Mouse (Mus musculus) brown adipose tissue, adult 24 weeks (tissue): ENCODE measurements around the gene Rad51ap2. TPM values are rescaled to one million over a fixed set of nuclear protein-coding genes. Genes with fewer than 3 reads are reported as not detected.

Experiments
- H3K27ac ChIP-seq: fragments of 200-500 bp; replicated peaks from 2 replicates; pipeline ENCODE4 v1.5.1; 2012; ENCODE audit warnings: low read depth, mild to moderate bottlenecking, low read length
- H3K4me1 ChIP-seq: fragments of 200-500 bp; 2 replicates; pipeline ENCODE4 v1.6.1; 2012; ENCODE audit warnings: low read length, mixed read lengths; ENCODE audit not compliant: control insufficient read depth, insufficient read depth, insufficient read length
- H3K4me3 ChIP-seq: fragments of 200-500 bp; 2 replicates; pipeline ENCODE4 v1.5.1; 2012; ENCODE audit warnings: low read depth, mild to moderate bottlenecking, low read length, moderate library complexity; ENCODE audit not compliant: insufficient read depth
- polyA plus RNA-seq: library from polyadenylated mRNA; stranded (reverse); fragments of >200 nt; gene quantifications from 2 replicates; pipeline ENCODE4 v1.2.4, GENCODE M21; 2012; ENCODE audit not compliant: missing spikeins, insufficient read depth, insufficient read length

Gene Rad51ap2
- polyA plus RNA-seq: not detected in 2 replicates

DNA sequence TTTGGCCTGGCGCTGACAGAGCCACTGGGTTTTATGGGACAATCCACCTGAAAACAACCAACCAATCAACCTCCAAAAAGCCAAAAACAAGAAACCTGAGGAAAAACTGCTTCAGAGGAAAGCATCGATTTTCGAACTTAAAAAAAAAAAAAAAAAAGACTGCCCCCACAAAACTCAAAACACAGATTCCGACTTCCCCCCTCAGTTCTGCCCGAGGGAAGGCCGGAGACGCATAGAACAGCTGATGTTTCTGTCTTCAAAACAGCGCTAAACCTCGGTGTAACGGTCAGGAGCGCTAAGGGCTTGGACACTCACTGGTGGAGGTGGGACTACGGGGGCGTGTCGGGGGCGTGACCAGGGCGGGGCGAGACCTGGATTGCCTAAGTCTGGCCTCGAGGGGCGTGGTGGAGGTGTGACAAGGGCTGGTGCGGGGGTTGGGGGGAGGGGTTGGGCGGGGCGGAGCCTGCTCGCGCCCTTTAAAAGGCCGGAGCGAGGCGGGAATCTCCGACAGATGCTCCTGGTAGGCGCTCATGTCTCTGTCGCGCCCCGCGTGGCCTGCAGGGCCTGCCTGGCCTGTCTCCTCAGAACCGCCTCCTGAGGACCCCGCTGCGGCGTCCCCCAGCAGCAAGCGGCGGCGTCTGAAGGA lies at the start of gene Rad51ap2:
TSS of gene Rad51ap2 (plus strand) at position 531 of the 646 bp plus-strand sequence.
- peak within 1 kb of the TSS; percentile 38 for H3K4me3 ChIP-seq

DNA sequence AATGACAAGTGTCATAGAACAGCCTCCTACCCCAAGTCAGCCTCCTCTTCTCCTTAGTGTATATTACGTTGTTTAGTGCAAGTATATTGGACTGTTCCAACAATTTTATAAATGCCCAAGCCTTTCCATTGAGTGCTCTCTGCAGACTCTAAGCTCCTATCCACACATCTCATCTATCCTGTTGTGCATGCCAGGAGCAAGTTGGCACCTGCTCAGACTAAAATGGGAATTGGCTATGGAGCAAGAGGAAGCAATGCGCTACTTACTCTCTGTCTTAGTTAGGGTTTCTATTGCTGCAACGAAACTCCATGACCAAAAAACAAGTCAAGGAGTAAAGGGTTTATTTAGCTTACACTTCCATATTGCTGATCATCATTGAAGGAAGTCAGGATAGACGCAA lies 48.2 kb upstream of the Rad51ap2 start:
- Histone ChIP-seq H3K4me1 (no peaks in the 10 kb centered on the region), H3K27ac (no peak overlapping the region), H3K4me3 (no peak overlapping the region)

More for the DNA sequence above, at the start of gene Rad51ap2:
- Histone ChIP-seq H3K4me1 (no peaks in the 10 kb centered on the region), H3K27ac (no peak within 1 kb of the TSS)

DNA sequence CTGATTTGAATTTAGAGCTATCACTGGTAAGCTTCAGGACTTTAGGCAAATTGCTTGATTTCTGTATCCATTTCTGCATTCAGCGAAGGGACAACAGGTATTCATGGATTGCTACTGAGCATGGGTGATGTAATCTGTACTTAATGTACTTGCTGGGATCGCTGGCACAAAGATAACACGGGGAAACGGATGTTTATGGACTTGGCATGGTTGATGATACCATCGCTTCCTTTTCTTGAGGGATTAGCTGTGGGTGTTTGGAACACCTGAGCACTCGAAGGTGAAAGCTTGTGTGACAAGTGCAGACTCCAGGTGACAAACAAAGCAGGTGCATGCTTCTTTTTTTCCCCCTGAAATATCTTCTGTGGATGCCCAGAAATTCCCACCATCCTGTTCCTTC lies 37.8 kb upstream of the Rad51ap2 start:
- Histone ChIP-seq H3K4me3 (no peak overlapping the region), H3K4me1 (no peaks in the 10 kb centered on the region), H3K27ac (no peak overlapping the region)

DNA sequence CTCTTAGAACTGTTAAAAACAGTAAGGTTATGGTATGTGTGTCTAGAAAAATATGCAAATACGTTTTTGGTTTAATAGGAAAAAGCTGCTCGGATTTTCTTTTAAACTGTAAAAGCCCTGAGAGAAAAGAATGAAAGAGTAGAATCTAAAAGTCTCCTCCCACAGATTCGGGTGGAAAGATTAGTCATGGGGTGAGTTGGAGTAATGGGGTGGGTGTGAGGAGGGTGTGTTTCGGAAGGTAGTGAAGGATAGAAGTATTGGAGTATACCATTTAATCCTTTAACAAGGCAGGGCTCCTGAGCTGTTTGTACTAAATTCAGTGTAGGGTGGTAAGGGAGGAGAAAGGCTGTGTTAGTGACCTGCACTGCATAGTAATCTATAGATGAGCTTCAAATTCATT lies 28.5 kb upstream of the Rad51ap2 start:
- Histone ChIP-seq H3K4me3 (no peak overlapping the region), H3K27ac (no peak overlapping the region), H3K4me1 (no peaks in the 10 kb centered on the region)

DNA sequence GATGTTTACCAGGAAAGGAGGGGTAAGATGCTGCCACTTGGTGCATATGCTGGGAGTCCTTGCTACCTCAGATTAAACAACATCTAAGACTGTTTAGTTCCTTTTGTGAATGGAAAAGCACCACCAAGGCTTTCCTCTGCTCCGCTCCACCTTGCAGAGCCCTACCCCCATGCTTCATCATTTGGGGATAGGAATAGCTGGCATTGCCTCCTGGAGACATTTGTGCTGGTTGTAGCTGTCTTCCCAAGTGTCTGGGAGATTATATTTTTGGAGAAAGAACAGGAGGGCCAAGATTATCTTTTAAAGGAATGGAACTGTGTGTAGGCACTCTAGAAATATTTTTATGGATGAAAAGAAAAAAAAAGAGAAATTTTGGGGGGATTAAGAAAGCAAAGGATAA lies 22.8 kb upstream of the Rad51ap2 start:
- Histone ChIP-seq H3K27ac (no peak overlapping the region), H3K4me1 (no peaks in the 10 kb centered on the region), H3K4me3 (no peak overlapping the region)

DNA sequence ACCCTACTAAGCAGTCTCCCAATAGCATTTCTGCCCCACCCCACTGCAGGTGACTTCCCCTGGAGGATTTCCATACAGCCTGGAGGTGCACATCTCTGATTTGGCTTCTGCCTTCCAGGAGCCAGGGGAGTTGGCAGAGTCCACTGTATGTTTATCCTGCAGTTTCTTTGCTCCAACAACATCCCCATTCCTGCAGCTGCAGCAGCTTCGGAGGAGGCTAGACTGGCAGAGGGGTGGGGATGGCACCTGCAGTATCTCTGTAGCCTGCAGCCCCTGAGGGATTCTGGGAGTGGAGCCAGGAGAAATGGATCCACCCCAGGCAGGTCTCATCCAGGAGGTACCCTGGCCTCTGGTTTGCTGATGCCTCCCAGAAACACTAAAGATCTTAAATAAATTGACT lies 22.2 kb upstream of the Rad51ap2 start:
- no peak overlapping the region for H3K4me3 ChIP-seq
- no peak overlapping the region for H3K27ac ChIP-seq
- H3K4me1 ChIP-seq: no peaks in the 10 kb centered on the region

DNA sequence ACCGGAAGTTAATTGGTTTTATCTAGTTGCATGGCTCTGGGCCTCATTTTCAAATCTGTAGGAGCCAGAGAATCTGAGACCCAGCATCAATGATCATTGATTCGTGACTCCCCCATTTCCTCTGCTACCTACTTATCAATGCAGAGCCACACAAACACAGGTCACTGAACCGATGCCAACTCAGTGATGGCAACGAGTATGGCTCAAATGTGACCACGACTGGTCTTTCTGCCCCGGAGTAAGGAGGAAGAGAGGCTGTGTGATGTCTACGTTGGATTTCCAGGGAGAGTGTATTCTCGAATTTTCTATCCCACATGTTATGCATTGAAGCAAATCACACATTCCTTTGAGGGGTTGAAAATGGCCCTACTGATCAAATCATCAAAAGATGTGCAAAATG lies 21.4 kb upstream of the Rad51ap2 start:
- H3K4me1 ChIP-seq: no peaks in the 10 kb centered on the region
- H3K4me3 ChIP-seq: no peak overlapping the region
- no peak overlapping the region for H3K27ac ChIP-seq

DNA sequence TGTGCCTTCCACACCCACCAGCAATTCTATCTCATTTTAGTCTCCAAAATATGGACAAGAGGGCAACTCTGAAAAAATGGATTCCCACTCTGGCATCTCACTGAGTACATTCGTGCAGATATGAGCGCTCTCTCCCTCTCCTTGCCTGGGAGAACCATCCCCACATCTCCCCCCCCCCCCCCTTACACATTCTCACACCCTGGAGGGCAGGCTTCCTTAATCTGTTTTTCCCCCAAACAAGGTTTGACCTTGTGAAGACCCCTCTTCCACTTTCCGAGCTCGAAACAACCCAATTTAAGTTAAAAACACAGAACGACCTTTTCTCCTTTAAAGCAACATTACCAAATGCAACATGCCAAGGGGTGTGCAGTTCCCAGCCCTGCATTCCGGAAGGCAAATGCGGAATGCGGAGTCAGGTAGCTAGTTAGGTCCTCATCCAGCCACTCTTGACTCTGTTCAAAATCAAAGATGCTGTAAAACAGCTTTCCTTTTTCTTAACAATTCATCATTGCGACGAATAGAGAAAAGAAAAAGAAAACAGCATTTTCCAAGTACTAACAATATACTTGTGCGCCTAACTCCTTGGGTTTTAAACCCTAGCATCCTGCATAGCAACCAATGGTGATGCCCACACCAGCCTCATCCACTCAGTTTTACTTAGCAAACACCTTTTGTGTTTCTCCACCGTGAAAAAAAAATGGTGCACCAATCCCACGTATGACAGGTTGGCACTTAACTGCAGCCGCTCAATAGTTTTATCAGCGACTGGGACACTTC lies 20.4 kb upstream of the Rad51ap2 start:
- Histone ChIP-seq H3K27ac (no peak overlapping the region), H3K4me3 (no peak overlapping the region), H3K4me1 (no peaks in the 10 kb centered on the region)

DNA sequence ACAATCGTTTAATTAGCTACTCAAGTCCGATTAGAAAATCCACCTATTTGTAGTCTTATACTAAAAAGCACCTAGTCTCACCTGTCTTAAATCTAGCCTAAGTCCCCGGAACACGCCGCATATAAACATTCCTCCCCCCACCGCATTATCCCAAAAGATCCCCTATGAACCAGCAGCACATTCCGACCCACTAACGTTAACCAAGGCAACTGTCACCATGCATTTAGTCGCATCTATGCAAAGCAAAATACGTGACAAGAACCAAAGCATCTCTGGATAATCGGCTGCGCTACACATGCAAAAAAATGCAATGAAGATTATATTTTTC lies 19.9 kb upstream of the Rad51ap2 start:
- H3K4me3 ChIP-seq: no peak overlapping the region
- H3K4me1 ChIP-seq: no peaks in the 10 kb centered on the region

DNA sequence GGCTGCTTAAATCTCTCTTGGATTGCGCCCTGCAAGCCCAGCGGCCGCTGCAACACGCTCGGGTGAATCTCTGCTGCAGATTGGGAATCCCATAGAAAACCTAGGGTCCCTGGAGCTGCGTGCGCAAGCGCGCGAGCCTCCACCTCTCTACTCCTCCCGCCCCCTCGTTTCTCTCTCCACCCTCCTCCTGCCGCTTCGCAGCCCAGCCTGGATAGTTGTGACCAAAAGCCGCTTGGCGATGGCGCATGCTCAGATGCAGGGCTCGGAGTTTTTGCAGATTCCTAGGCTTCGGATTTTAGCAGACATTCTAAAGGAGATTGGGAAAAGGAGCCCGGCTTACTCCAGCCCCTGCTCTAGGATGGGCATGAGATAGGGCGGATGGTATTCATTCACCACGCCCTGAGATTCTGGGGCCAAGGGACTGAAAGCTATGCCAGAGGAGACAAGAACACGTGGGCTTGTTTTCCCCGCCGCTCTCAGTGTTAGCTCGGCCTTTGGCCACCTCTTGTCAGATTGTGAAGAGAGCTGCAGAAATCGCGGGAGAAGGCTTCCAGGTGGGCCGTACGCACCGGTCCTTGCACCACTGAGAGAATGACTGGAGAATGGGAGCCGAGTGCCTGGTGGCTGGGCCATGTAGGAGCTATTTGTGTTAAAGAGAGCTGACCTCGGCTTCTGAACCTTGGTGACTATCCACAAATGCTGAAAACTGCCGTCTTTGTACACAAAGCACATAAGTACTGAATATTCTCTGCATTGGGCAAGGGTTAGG lies 19.2 kb upstream of the Rad51ap2 start, which contains the start of gene Vsnl1:
TSS of gene Vsnl1 (minus strand) at position 117 of the 769 bp plus-strand sequence.
- H3K4me1 ChIP-seq: no peaks in the 10 kb centered on the region
- no peak within 1 kb of the TSS for H3K4me3 ChIP-seq
- no peak within 1 kb of the TSS for H3K27ac ChIP-seq

More for the DNA sequence above, 19.9 kb upstream of the Rad51ap2 start:
- H3K27ac ChIP-seq: no peak overlapping the region

DNA sequence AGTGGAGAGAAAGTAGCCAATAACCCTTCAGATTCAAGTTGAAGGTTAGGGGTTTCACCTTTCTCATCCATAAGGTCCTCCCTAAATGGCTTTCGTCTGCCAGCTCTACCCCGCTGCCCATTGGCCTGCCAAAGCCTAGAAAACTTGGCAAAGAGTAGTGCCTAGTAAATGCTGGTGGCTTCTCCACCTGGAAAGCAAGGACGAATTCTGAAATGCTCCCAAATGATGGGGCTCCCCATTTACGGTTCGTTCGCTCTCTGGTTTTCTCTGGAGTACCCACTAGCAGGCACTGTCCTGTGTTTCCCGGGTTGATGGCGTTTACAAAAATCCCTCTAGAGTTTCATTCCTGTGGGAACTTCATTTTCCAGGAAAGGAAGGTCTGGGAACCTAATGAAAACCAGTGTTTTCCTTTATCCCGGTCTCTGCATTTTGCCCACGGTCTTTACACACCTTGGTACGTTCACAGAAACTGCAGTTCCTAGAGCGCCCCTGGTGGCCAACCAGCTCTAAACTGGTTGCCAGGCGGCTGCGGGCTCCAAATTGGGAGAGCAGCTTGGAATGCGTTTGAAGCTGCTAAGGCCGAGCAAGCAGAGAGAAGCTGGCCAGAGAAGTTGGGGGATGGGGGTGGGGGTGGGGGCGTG lies 18.5 kb upstream of the Rad51ap2 start:
- H3K4me1 ChIP-seq: no peaks in the 10 kb centered on the region
- no peak overlapping the region for H3K4me3 ChIP-seq
- no peak overlapping the region for H3K27ac ChIP-seq

DNA sequence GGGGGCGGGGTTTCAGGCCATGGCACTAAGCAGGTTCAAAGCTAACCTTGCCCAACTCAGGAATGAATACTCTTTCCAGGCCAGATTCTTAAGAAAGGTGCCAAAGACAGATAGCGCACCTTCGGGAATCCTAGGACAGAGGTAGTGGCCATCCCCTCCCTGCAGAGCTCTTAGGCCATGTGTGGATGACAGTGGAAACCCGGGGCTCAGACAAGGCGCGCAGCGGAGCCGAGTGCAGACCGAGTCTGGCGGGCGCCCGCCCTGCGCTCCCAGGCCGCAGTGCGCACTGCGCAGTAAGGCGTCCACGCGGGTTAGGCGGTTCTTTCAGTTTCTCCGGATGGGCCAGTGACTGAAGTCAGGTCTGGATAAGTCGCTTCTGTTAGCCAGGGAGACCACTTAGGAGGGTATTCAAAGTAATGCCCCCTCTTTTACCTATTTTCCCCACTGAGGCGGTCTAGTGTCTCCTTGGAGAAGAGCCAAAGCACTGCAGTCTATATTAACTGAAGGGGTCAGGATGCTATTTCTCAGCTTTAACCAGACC lies 17.9 kb upstream of the Rad51ap2 start:
- H3K27ac ChIP-seq: no peak overlapping the region
- no peak overlapping the region for H3K4me3 ChIP-seq
- no peaks in the 10 kb centered on the region for H3K4me1 ChIP-seq

DNA sequence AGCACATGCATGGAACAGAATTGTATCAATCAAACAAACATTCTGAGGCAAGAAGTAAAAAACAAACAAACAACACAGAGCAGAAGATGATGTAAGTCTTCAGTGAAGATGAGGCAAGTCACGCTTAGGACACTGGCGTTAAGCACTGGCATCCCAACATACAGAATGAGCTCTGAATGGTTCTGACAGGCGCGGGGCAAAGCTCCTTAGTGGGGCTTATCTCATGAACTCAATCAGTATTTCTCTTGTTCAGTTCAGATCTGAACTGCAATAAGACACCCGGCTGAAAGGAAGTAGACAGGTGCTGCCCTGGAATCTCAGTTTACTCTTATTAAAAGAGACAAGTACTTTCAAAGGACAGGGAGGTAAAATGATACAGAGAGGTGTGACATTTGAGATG lies 1.7 kb upstream of the Rad51ap2 start:
- H3K4me1 ChIP-seq: no peaks in the 10 kb centered on the region
- no peak overlapping the region for H3K4me3 ChIP-seq
- H3K27ac ChIP-seq: no peak overlapping the region

DNA sequence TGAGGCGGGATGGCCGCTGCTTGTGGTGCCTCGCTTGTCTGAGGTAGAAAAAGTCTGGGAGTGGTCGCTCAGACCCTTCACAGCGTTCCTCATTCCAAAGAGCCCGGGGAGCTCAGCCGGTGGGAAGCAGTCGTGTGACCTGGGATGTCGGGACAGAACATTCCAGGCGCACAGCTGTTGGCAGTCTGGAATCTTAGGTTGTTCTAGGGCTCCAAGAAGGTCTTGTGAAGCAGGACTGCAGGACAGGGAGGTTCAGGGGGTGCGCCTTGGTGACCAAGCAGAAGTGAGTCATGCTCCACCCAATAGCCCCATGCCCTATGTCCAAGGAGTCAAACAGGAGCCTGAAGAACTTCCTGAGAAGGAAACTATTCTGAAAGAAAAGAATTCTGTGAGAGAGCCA lies 334 bp downstream of the Rad51ap2 start:
- no peak overlapping the region for H3K27ac ChIP-seq
- H3K4me1 ChIP-seq: no peaks in the 10 kb centered on the region
- peak overlapping the region; percentile 38 for H3K4me3 ChIP-seq

DNA sequence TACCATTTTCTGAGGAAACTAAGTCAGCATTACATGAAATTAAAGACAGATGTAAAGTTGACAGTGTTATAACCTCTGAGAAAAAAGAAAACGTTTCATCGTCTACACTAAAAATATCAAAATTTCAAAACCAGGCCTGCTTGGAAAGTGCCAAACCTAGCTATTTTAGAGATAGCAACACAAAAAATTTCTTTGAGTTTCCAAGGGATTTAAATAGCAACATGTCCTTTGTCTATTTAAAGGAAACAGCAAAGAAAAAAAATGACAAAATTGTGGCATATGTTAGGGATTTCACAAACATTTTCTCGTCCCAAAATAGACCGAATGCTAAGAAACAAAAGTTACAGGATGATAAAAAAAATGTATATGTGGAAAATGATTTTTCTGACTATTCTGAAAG lies 753 bp downstream of the Rad51ap2 start:
- H3K4me1 ChIP-seq: no peaks in the 10 kb centered on the region
- H3K27ac ChIP-seq: no peak overlapping the region
- H3K4me3 ChIP-seq: no peak overlapping the region
